Mouse (Mus musculus): Measurements from ENCODE around the gene Rcan2.

- no peak for TF ChIP-seq CTCF (conservative IDR thresholded peaks at IDR 0.05; ENCODE audit: low read length)
- no peak for TF ChIP-seq POU5F1 (IDR thresholded peaks at IDR 0.05; ENCODE audit: borderline replicate concordance, low read length)
- TF ChIP-seq NANOG (IDR thresholded peaks at IDR 0.05; ENCODE audit: borderline replicate concordance, low read length) = no peak
Observed at GRCm38 (mm10) chr17:43815376-43815775, 14.2 kb downstream of the Rcan2 start.

All from E14TG2a.4 (cell line).